Mouse (Mus musculus): ENCODE results near the gene Gm20388.

- no peak for TF ChIP-seq POLR2A (IDR thresholded peaks at IDR 0.05; ENCODE audit: insufficient read depth, low read depth, low read length)
- TF ChIP-seq CTCF (IDR thresholded peaks at IDR 0.05; ENCODE audit: insufficient read depth, low read depth, low read length) = no peak
Observed at GRCm38 (mm10) chr8:122735542-122736473, 2825.2 kb downstream of the Gm20388 start.

All from olfactory bulb, adult 2 months (tissue).